Mouse (Mus musculus) embryonic facial prominence, embryonic 14.5 days (tissue): ENCODE data around the gene Neb. TPM values are rescaled to one million over a fixed set of nuclear protein-coding genes. Genes with fewer than 3 reads are reported as not detected.

Source experiments
- ATAC-seq: fragments of 200-750 bp; cut with Nextera tagmentation; 2 replicates; pipeline ENCODE4 v1.8.0; 2017; ENCODE audit warnings: low read depth, moderate number of reproducible peaks, moderate TSS enrichment
- DNase-seq: peaks from one replicate; pipeline ENCODE4 v3.0.0-alpha.2; 2015; ENCODE audit warnings: low spot score
- H3K27ac ChIP-seq: fragments of 300-500 bp; sonication (generic); replicated peaks from 2 replicates; pipeline ENCODE4 v1.5.1; 2014; ENCODE audit warnings: low read depth, mild to moderate bottlenecking, low read length, moderate library complexity
- H3K27me3 ChIP-seq: fragments of 300-500 bp; sonication (generic); replicated peaks from 2 replicates; pipeline ENCODE4 v1.6.1; 2014; ENCODE audit warnings: low read length; ENCODE audit not compliant: control insufficient read depth, insufficient read depth
- H3K36me3 ChIP-seq: fragments of 300-500 bp; sonication (generic); 2 replicates; pipeline ENCODE4 v1.6.1; 2014; ENCODE audit warnings: low read length, mixed read lengths; ENCODE audit not compliant: control insufficient read depth, insufficient read depth
- H3K4me1 ChIP-seq: fragments of 300-500 bp; sonication (generic); 2 replicates; pipeline ENCODE4 v1.6.1; 2014; ENCODE audit warnings: antibody characterized with exemption, low read length; ENCODE audit not compliant: control insufficient read depth, insufficient read depth
- H3K4me2 ChIP-seq: fragments of 300-500 bp; sonication (generic); 2 replicates; pipeline ENCODE4 v1.6.1; 2014; ENCODE audit warnings: low read depth, mild to moderate bottlenecking, low read length, moderate library complexity, mixed read lengths
- H3K4me3 ChIP-seq: fragments of 300-500 bp; sonication (generic); 2 replicates; pipeline ENCODE4 v1.5.1; 2014; ENCODE audit warnings: low read depth, mild to moderate bottlenecking, low read length
- H3K9ac ChIP-seq: fragments of 300-500 bp; sonication (generic); 2 replicates; pipeline ENCODE4 v1.6.1; 2014; ENCODE audit warnings: low read depth, mild to moderate bottlenecking, low read length, moderate library complexity, mixed read lengths
- H3K9me3 ChIP-seq: fragments of 300-500 bp; sonication (generic); 2 replicates; pipeline ENCODE4 v1.6.1; 2016; ENCODE audit warnings: low read length; ENCODE audit not compliant: control insufficient read depth
- WGBS: fragments of 180-500 bp; shearing (Covaris S2); extraction: QIAGEN DNeasy Blood & Tissue Kit; methylation state at CpG from one replicate; pipeline ENCODE4 v1.1.7; 2014; 5-methylcytosine and 5-hydroxymethylcytosine counted together
- polyA plus RNA-seq: library from polyadenylated mRNA; unstranded; fragments of >200 nt; fragmentation: Nextera tagmentation; extraction: Ambion mirVana; gene quantifications from 2 replicates; pipeline ENCODE4 v1.2.1, GENCODE M21; 2014

The Neb gene
- polyA plus RNA-seq: 212 and 249 TPM in 2 replicates

DNA sequence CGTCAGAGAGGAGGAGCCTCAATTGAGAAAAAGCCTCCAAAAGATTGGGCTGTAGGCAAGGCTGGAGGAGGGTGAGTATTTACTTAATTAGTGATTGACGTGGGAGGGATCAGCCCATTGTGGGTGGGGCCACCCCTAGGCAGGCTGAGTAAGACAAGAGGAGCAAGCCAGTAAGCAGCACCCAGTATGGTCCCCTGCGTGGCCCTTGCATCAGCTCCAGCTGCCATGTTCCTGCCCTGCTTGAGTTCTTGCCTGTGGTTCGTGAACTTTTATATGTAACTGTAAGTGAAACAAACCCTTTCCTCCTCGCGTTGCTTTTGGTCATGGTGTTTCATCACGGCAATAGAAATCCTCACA, at the start of gene Neb:
Gene Neb (minus strand): TSS at position 27 of the 357 bp plus-strand sequence.
- no peak for DNase-seq
- no peak within 1 kb of the TSS for H3K9ac ChIP-seq
- ATAC-seq: peak; percentile 33; the same call in 1 of the 2 replicates
- H3K4me1 ChIP-seq: no peaks in the 10 kb centered on the region
- H3K9me3 ChIP-seq: no peaks in the 10 kb centered on the region
- H3K27ac ChIP-seq: no peak within 1 kb of the TSS
- no peaks in the 10 kb centered on the region for H3K27me3 ChIP-seq
- H3K36me3 ChIP-seq: no peaks in the 10 kb centered on the region
- 57% methylated on average over 7 of the region's 7 CpGs for WGBS
- peak within 1 kb of the TSS; percentile 10; the same call in 1 of the 2 replicates for H3K4me3 ChIP-seq
- H3K4me2 ChIP-seq: peak within 1 kb of the TSS; percentile 28; the same call in 1 of the 2 replicates

DNA sequence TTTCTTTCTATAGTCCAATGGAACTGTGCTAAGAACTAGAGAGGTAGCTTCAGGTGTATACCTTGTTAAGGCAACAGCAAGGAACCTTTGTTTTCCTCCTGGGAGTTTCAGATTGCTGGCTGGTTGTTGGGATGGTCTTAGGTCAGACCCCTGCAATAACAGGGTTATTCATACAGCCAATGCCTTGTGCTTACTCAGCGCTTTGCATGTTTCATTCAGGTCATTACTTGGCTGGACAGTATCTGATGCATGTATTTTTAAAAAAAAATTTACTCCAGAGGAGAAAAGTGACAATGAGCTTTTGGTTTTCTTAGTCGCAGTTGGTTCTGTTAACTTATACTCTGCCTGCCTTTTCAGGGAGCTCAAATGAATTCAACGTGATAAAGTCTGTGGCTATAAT, 49.1 kb upstream of the Neb start:
- peaks cover 19% of the 10 kb centered on the region; the same call in 1 of the 2 replicates for H3K4me1 ChIP-seq
- H3K36me3 ChIP-seq: no peaks in the 10 kb centered on the region
- H3K27ac ChIP-seq: no peak overlapping the region
- H3K4me2 ChIP-seq: no peak overlapping the region
- WGBS: 69% methylated on average over 3 of the region's 3 CpGs
- no peaks in the 10 kb centered on the region for H3K9me3 ChIP-seq
- no peaks in the 10 kb centered on the region for H3K27me3 ChIP-seq
- no peak for ATAC-seq
- no peak overlapping the region for H3K4me3 ChIP-seq
- no peak for DNase-seq
- no peak overlapping the region for H3K9ac ChIP-seq

DNA sequence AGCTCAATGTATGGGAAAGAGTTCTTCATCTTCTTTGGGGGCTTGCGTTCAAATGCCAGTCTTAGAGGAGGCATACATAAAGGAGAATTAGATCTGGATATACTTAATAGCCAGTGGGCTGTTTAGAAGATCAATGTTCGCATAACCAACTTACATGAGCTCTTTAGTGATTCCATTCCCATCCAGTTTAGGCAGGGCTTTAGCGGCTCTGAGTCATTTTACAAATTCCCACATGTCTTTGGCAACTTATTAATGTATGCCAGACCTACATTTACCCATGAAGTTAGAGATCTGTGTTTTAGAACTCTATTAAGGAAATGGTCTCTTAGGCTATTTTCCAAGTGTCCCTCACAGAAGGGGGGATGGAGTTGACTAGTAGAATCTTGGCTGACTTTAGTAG, 47.8 kb upstream of the Neb start:
- H3K4me1 ChIP-seq: peaks cover 24% of the 10 kb centered on the region
- no peak for DNase-seq
- no peaks in the 10 kb centered on the region for H3K27me3 ChIP-seq
- no peak overlapping the region for H3K9ac ChIP-seq
- no peaks in the 10 kb centered on the region for H3K9me3 ChIP-seq
- whole genome bisulfite sequencing: 68% methylated on average over 3 of the region's 3 CpGs
- H3K4me3 ChIP-seq: peak overlapping the region; percentile 97; the same call in 1 of the 2 replicates
- ATAC-seq: no peak
- H3K36me3 ChIP-seq: no peaks in the 10 kb centered on the region
- H3K27ac ChIP-seq: no peak overlapping the region
- H3K4me2 ChIP-seq: peak overlapping the region; percentile 73

DNA sequence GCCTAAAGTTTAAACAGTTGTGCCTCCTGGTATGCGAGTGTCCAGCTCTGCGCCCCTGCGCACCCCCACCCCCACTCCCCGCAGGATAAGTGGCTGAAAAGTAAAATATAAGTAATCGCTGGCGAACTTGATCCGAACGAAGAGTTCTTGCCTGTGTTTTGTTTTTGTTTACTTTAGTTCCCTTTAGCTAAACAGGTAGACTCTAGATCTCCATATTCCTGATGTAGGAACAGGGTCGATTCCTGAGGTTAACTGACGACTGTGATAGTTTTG, 47.2 kb upstream of the Neb start:
- Histone ChIP-seq H3K4me1 (peaks cover 24% of the 10 kb centered on the region), H3K4me2 (peak overlapping the region; percentile 73), H3K27me3 (no peaks in the 10 kb centered on the region), H3K9ac (peak overlapping the region; percentile 96), H3K4me3 (peak overlapping the region; percentile 97), H3K27ac (peak overlapping the region; percentile 91), H3K9me3 (no peaks in the 10 kb centered on the region), H3K36me3 (no peaks in the 10 kb centered on the region)
- WGBS: 14% methylated on average over 10 of the region's 10 CpGs
- ATAC-seq (0 out of 2 replicates have a peak, but pooled peaks have one; percentile 6), DNase-seq (no peak)

DNA sequence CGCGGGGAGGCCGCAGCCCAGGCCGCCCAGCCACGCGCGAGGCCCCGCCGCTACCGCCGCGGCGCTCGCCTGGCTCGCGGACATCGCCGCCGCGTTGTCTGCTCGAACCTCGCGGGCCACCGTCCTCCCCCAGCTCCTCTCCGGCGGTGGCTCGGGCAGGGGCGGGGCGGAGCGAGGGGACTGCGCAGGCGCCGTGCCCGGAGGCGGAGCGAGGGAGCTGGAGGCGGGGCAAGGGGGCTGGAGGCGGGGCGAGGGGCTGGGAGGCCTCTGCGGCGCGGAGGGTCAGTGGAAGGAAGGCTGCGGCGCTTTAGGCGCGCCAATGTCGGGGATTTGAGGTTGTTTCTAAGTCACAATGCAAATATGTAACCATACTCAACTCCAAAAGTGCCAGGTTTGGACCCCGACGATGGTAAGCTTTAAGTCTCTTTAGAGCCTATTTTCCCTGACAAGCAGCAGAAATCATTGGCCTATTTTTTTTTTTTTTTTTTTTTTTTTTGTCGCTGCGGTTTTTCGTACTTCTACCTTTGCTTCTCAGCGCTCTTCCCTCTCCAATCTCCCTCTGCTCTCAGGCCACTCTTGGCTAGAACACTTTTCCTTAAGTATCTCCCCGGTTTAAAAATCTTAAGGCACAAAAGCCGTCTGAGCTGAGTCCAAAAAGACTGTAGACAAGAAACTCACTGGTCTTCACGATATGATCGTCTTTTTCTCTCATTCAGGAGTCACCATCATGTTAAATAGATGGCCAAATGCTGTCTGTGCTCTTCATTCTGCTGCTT, 46.7 kb upstream of the Neb start, which contains the start of gene Arl5a:
Gene Arl5a (minus strand): TSS at position 155 of the 776 bp plus-strand sequence.
- Histone ChIP-seq H3K9ac (peak within 1 kb of the TSS; percentile 96), H3K9me3 (no peaks in the 10 kb centered on the region), H3K4me1 (peaks cover 24% of the 10 kb centered on the region), H3K27me3 (no peaks in the 10 kb centered on the region), H3K4me3 (peak within 1 kb of the TSS; percentile 97), H3K36me3 (no peaks in the 10 kb centered on the region), H3K27ac (peak within 1 kb of the TSS; percentile 91), H3K4me2 (peak within 1 kb of the TSS; percentile 73)
- WGBS: under 1% methylated on average over 29 of the region's 57 CpGs
- DNase-seq (peak; percentile 94), ATAC-seq (peak; percentile 95)

DNA sequence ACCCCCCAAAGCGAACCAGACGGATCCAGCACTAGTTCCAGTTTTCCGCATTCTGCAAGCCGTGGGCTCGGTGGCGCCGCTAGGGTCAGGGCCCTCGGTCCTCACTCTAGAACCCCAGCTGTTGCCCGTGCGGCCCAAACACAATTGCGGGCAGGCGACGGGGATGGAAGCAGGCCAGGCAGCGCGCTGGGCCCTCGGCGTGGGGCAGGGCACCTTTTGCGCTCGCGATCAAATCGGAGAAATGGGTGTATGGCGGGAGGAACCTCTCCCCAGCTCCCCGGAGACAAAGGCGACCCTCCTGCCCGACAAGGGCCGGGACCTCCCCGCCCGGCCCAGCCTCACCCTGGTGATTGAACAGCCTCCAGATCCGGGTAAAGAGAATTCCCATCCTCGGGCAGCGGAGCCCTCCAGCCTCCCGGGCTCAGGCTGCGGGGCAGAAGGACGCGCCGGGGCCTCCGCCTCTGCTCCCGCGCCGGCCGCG, 46.0 kb upstream of the Neb start:
- under 1% methylated on average over 24 of the region's 42 CpGs for WGBS
- peak overlapping the region; percentile 96 for H3K9ac ChIP-seq
- no peaks in the 10 kb centered on the region for H3K27me3 ChIP-seq
- H3K9me3 ChIP-seq: no peaks in the 10 kb centered on the region
- H3K4me1 ChIP-seq: peaks cover 24% of the 10 kb centered on the region
- DNase-seq: peak; percentile 23
- peak overlapping the region; percentile 91 for H3K27ac ChIP-seq
- H3K4me2 ChIP-seq: peak overlapping the region; percentile 73
- no peaks in the 10 kb centered on the region for H3K36me3 ChIP-seq
- H3K4me3 ChIP-seq: peak overlapping the region; percentile 97
- peak; percentile 79 for ATAC-seq

DNA sequence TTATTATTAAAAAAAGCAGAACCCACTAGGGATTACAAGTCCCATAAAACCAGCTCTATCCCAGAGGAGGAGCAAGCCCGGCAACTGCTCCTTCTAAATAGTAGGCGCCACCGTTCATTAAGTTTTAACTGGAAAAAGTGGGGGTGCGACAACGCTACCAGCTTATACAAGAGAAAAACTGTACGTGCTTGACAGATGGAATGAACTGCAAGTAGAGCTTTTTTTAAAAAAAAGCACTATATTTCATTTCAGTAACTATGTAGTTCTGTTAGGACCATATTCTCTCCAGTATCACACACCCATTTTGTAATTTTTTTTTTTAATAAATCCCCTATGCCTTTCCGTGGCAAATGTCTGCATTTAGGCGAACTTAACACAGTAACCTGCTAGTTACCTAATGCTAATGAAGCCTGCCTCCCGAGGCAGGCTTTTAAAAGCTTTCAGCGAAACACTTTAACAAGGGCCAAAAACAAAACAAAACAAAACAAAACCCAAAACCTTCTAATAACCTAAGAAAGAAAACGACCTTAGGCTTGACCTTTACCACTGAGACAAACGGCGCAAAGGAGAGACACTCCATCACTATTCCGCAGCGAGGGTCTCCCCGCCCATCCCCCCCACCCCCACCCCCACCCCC, 45.5 kb upstream of the Neb start:
- WGBS: 3% methylated on average over 14 of the region's 16 CpGs
- Histone ChIP-seq H3K4me1 (peaks cover 24% of the 10 kb centered on the region), H3K36me3 (no peaks in the 10 kb centered on the region), H3K27ac (no peak overlapping the region), H3K9me3 (no peaks in the 10 kb centered on the region), H3K9ac (peak overlapping the region; percentile 96), H3K27me3 (no peaks in the 10 kb centered on the region), H3K4me2 (peak overlapping the region; percentile 73), H3K4me3 (peak overlapping the region; percentile 97)
- ATAC-seq (no peak), DNase-seq (peak; percentile 44)

DNA sequence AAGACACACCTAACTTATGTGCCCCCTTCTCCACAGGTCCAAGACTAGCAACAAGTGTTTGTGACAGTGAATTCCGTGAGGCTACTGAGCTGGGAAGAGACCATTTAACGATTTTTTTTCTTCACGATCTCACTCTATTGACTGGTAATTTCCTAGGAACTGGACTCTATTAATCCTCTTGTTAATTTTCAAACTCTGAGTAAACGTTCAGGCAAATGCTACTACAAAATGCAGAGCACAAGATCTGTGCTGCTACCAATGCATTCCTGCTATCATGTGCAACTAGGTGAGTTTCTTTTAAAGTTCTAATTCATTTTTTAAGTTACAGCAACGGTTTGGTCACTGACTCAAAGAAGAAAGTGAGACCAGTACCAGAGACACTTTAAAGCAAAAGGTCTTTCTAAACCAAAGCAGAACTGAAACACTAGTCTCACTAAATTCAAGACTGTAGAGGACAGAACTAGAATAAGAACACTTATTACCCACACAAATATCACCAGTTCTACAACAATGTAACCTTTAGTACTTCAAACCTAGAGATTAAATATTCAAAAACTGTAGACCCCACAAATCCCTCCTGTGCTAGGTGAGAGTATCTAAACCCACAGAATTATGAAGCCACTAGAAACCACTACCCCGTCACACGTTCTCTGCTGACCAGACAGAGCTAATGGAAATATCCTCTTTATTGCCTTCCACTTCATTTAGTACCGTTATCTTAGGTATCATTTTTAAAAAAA, 44.8 kb upstream of the Neb start:
- Histone ChIP-seq H3K9ac (peak overlapping the region; percentile 96), H3K4me2 (peak overlapping the region; percentile 73), H3K27ac (no peak overlapping the region), H3K36me3 (no peaks in the 10 kb centered on the region), H3K9me3 (no peaks in the 10 kb centered on the region), H3K4me1 (peaks cover 24% of the 10 kb centered on the region), H3K27me3 (no peaks in the 10 kb centered on the region), H3K4me3 (peak overlapping the region; percentile 97)
- ATAC-seq (no peak), DNase-seq (no peak)
- WGBS: 57% methylated on average over 8 of the region's 8 CpGs
